Comparison of ENCODE assay signal across 28 mouse cellular contexts in genomic region chr6:124575155-124575678, GRCm38 (mm10). TPM values are rescaled to one million over a fixed set of nuclear protein-coding genes. Genes with fewer than 3 reads are reported as not detected.
"Had no signal": no experiment of that assay in that cellular context is flagged by ENCODE, and none has a peak within 500 bp of the region (broad histone marks: within the 10 kb centered on the region; RNA-seq: fewer than 3 reads in every experiment).

No protein-coding gene starts in this region.

RNA-seq across cellular contexts. Expression of gene C1rb, which starts 5.1 kb away (rescaled TPM):
- total RNA-seq: hematopoietic stem cell, adult 5-6 weeks; hindbrain, postnatal 0 days; layer of hippocampus, adult 2 months; layer of hippocampus, adult 8-10 months; layer of hippocampus, postnatal 14 days; layer of hippocampus, postnatal 25 days had no signal
- polyA plus RNA-seq: heart, embryonic 10.5 days; heart, embryonic 11.5 days; heart, embryonic 12.5 days; heart, embryonic 13.5 days; heart, embryonic 14.5 days; heart, embryonic 15.5 days; heart, embryonic 16.5 days; heart, postnatal 0 days; hindbrain, embryonic 10.5 days; hindbrain, embryonic 11.5 days; hindbrain, embryonic 12.5 days; hindbrain, embryonic 13.5 days; hindbrain, embryonic 14.5 days; hindbrain, embryonic 15.5 days; hindbrain, postnatal 0 days; inflammation-experienced regulatory T-cells, adult 6 months; intestine, embryonic 14.5 days; intestine, embryonic 15.5 days; intestine, embryonic 16.5 days; intestine, postnatal 0 days; kidney, adult 2 months; kidney, embryonic 15.5 days; kidney, embryonic 16.5 days had no signal

RNA-seq across cellular contexts. Expression of gene C1s1, which starts 33.1 kb away (rescaled TPM):
- total RNA-seq: hematopoietic stem cell, adult 5-6 weeks had no signal
- polyA plus RNA-seq: inflammation-experienced regulatory T-cells, adult 6 months had no signal
